Mouse (Mus musculus) CH12.LX (cell line): Measurements from ENCODE around the gene Fbxo5.

Experiments used
- CHD2 ChIP-seq: IDR thresholded peaks from 2 replicates; pipeline ENCODE4 v1.6.1; 2011; ENCODE audit warnings: low read length, improper control_type of control experiment
- CTCF ChIP-seq, 2 experiments: IDR thresholded peaks in 1 of 2; conservative IDR thresholded peaks in 1 of 2; 2 replicates each; pipeline ENCODE4 v1.5.1; 2011 to 2012; ENCODE audit warnings: low read depth in 2 of 2, low read length in 2 of 2, improper control_type of control experiment in 1 of 2, inconsistent platforms in 1 of 2, mild to moderate bottlenecking in 1 of 2, moderate library complexity in 1 of 2
- NRF1 ChIP-seq: IDR thresholded peaks from 2 replicates; pipeline ENCODE4 v1.6.1; 2014; ENCODE audit warnings: low read depth, mild to moderate bottlenecking, inconsistent platforms, low read length, improper control_type of control experiment, moderate library complexity
- SMC3 ChIP-seq: IDR thresholded peaks from 2 replicates; pipeline ENCODE4 v1.6.1; 2011; ENCODE audit warnings: low read depth, low read length, improper control_type of control experiment
- USF1 ChIP-seq: IDR thresholded peaks from 2 replicates; pipeline ENCODE4 v1.6.1; 2014; ENCODE audit warnings: low read depth, mild to moderate bottlenecking, inconsistent platforms, low read length, improper control_type of control experiment
- USF2 ChIP-seq: conservative IDR thresholded peaks from 2 replicates; pipeline ENCODE4 v1.6.1; 2011; ENCODE audit warnings: low read depth, low read length, improper control_type of control experiment
- ZC3H11A ChIP-seq: IDR thresholded peaks from 2 replicates; pipeline ENCODE4 v1.6.1; 2012; ENCODE audit warnings: low read depth, mild to moderate bottlenecking, inconsistent platforms, low read length, improper control_type of control experiment
- ZNF384 ChIP-seq: IDR thresholded peaks from 2 replicates; pipeline ENCODE4 v1.6.1; 2012; ENCODE audit warnings: low read depth, low read length, improper control_type of control experiment, inconsistent platforms

DNA sequence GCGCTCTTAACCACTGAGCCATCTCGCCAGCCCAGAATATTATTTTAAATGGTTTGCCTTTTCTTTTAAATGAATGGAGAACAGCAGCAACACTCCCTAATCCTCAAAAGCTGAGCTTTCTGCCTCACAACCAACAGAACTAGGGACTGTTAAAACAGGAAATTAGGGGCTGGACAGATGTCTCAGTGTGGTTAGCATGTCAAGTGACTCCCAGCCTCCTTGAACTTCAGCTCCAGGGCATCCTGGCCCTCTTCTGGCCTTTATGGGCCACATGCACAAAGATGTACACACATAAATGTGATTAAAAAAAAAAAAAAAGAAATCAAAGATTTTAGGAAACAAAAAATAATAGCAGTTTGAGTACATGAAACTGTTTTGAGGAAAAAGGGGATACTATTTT, 10.6 kb upstream of the Fbxo5 start:
- TF ChIP-seq ZNF384, result no peak
- TF ChIP-seq CTCF (conservative IDR thresholded peaks at IDR 0.05 in 1 of 2, IDR thresholded peaks at IDR 0.05 in 1 of 2; ENCODE audit: low read depth in 2 of 2, low read length in 2 of 2), result no peak
- no peak for TF ChIP-seq CHD2
- no peak for TF ChIP-seq SMC3
- TF ChIP-seq USF1, result no peak
- TF ChIP-seq USF2, result no peak
- no peak for TF ChIP-seq NRF1
- TF ChIP-seq ZC3H11A, result no peak
